Mouse (Mus musculus): ENCODE measurements around the gene Aifm2.

The Aifm2 gene

GRCm38 (mm10) chr10:61715996-61716864, 1.2 kb downstream of the Aifm2 start:
- DNase-seq (ENCODE audit: extremely low spot score, low spot score) = no peak

GRCm38 (mm10) chr10:61717406-61718296, 2.6 kb downstream of the Aifm2 start:
- no peak for DNase-seq (ENCODE audit: extremely low spot score, low spot score)

GRCm38 (mm10) chr10:61720331-61720730, 5.3 kb downstream of the Aifm2 start:
- DNase-seq (ENCODE audit: extremely low spot score, low spot score) = no peak

GRCm38 (mm10) chr10:61722215-61722614, 7.2 kb downstream of the Aifm2 start:
- DNase-seq (ENCODE audit: extremely low spot score, low spot score) = no peak

- no peak for DNase-seq (ENCODE audit: extremely low spot score, low spot score)
These were observed 8.2 kb downstream of the Aifm2 start for GRCm38 (mm10) chr10:61723271-61723670.

- no peak for DNase-seq (ENCODE audit: extremely low spot score, low spot score)
These were observed 14.1 kb downstream of the Aifm2 start for GRCm38 (mm10) chr10:61729181-61729580.

- DNase-seq (ENCODE audit: extremely low spot score, low spot score) = no peak
These were observed 15.1 kb downstream of the Aifm2 start for GRCm38 (mm10) chr10:61730171-61730570.

GRCm38 (mm10) chr10:61734377-61734776, 19.3 kb downstream of the Aifm2 start:
- peak; percentile 43 for DNase-seq (ENCODE audit: extremely low spot score, low spot score)

- DNase-seq (ENCODE audit: extremely low spot score, low spot score) = no peak
These were observed 21.6 kb downstream of the Aifm2 start for GRCm38 (mm10) chr10:61736671-61737078.

GRCm38 (mm10) chr10:61737537-61737936, 22.5 kb downstream of the Aifm2 start:
- no peak for DNase-seq (ENCODE audit: extremely low spot score, low spot score)

- DNase-seq (ENCODE audit: extremely low spot score, low spot score) = no peak
These were observed 23.1 kb downstream of the Aifm2 start for GRCm38 (mm10) chr10:61738126-61738525.

GRCm38 (mm10) chr10:61741306-61741705, 26.2 kb downstream of the Aifm2 start:
- no peak for DNase-seq (ENCODE audit: extremely low spot score, low spot score)

- DNase-seq (ENCODE audit: extremely low spot score, low spot score) = no peak
These were observed 26.8 kb downstream of the Aifm2 start for GRCm38 (mm10) chr10:61741873-61742272.

- no peak for DNase-seq (ENCODE audit: extremely low spot score, low spot score)
These were observed 27.3 kb downstream of the Aifm2 start for GRCm38 (mm10) chr10:61742336-61742735.

- DNase-seq (ENCODE audit: extremely low spot score, low spot score) = peak; percentile 40
These were observed 30.1 kb downstream of the Aifm2 start for GRCm38 (mm10) chr10:61745133-61745532.

- DNase-seq (ENCODE audit: extremely low spot score, low spot score) = no peak
These were observed 32.2 kb downstream of the Aifm2 start for GRCm38 (mm10) chr10:61747302-61747701.

- no peak for DNase-seq (ENCODE audit: extremely low spot score, low spot score)
These were observed 35.0 kb downstream of the Aifm2 start for GRCm38 (mm10) chr10:61750014-61750413.

GRCm38 (mm10) chr10:61751534-61752219, 36.6 kb downstream of the Aifm2 start:
- no peak for DNase-seq (ENCODE audit: extremely low spot score, low spot score)

GRCm38 (mm10) chr10:61753071-61753470, 38.0 kb downstream of the Aifm2 start:
- no peak for DNase-seq (ENCODE audit: extremely low spot score, low spot score)

- DNase-seq (ENCODE audit: extremely low spot score, low spot score) = no peak
These were observed 42.0 kb downstream of the Aifm2 start for GRCm38 (mm10) chr10:61757022-61757421.

GRCm38 (mm10) chr10:61758904-61759303, 43.8 kb downstream of the Aifm2 start:
- no peak for DNase-seq (ENCODE audit: extremely low spot score, low spot score)

GRCm38 (mm10) chr10:61759869-61760268, 44.8 kb downstream of the Aifm2 start:
- no peak for DNase-seq (ENCODE audit: extremely low spot score, low spot score)

All from neural tube, embryonic 10.5 days (tissue).